Mouse (Mus musculus): ENCODE data around the gene Atg7. TPM values are rescaled to one million over a fixed set of nuclear protein-coding genes. Genes with fewer than 3 reads are reported as not detected.

Gene Atg7
- polyA plus RNA-seq, 1 experiment from 2014 or later, result 76.8 TPM

- Histone ChIP-seq H3K4me3 (ENCODE audit: inconsistent target) (no peak overlapping the region), H3K79me2 (ENCODE audit: inconsistent target) (no peaks in the 10 kb centered on the region), H3K27ac (no peak overlapping the region), H3K36me3 (ENCODE audit: inconsistent target) (no peaks in the 10 kb centered on the region)
- 94% methylated on average over 3 of the region's 4 CpGs for WGBS (ENCODE audit: missing documents)
These were observed 203.4 kb downstream of the Atg7 start for GRCm38 (mm10) chr6:114846153-114846772.

- H3K36me3 ChIP-seq (ENCODE audit: inconsistent target), result no peaks in the 10 kb centered on the region
- no peaks in the 10 kb centered on the region for H3K79me2 ChIP-seq (ENCODE audit: inconsistent target)
- no peak overlapping the region for H3K4me3 ChIP-seq (ENCODE audit: inconsistent target)
- no peak overlapping the region for H3K27ac ChIP-seq
- WGBS (ENCODE audit: missing documents), result 90% methylated on average over 12 of the region's 12 CpGs
These were observed 204.8 kb downstream of the Atg7 start for GRCm38 (mm10) chr6:114847582-114848174.

- Histone ChIP-seq H3K4me3 (ENCODE audit: inconsistent target) (no peak overlapping the region), H3K27ac (no peak overlapping the region), H3K36me3 (ENCODE audit: inconsistent target) (no peaks in the 10 kb centered on the region), H3K79me2 (ENCODE audit: inconsistent target) (no peaks in the 10 kb centered on the region)
- WGBS (ENCODE audit: missing documents), result 23% methylated on average over 7 of the region's 7 CpGs
These were observed 205.9 kb downstream of the Atg7 start for GRCm38 (mm10) chr6:114848761-114849160.

GRCm38 (mm10) chr6:114849787-114850186, 206.9 kb downstream of the Atg7 start:
- 26% methylated on average over 8 of the region's 8 CpGs for WGBS (ENCODE audit: missing documents)
- no peaks in the 10 kb centered on the region for H3K36me3 ChIP-seq (ENCODE audit: inconsistent target)

GRCm38 (mm10) chr6:114851688-114852087, 208.8 kb downstream of the Atg7 start:
- H3K36me3 ChIP-seq (ENCODE audit: inconsistent target), result no peaks in the 10 kb centered on the region
- no peak overlapping the region for H3K27ac ChIP-seq
- no peak overlapping the region for H3K4me3 ChIP-seq (ENCODE audit: inconsistent target)
- H3K79me2 ChIP-seq (ENCODE audit: inconsistent target), result no peaks in the 10 kb centered on the region
- WGBS (ENCODE audit: missing documents), result 99% methylated on average over 7 of the region's 7 CpGs

More at GRCm38 (mm10) chr6:114849787-114850186, 206.9 kb downstream of the Atg7 start:
- no peak overlapping the region for H3K4me3 ChIP-seq (ENCODE audit: inconsistent target)
- H3K27ac ChIP-seq, result no peak overlapping the region
- no peaks in the 10 kb centered on the region for H3K79me2 ChIP-seq (ENCODE audit: inconsistent target)

- WGBS (ENCODE audit: missing documents), result 89% methylated on average over 3 of the region's 3 CpGs
- Histone ChIP-seq H3K79me2 (ENCODE audit: inconsistent target) (no peaks in the 10 kb centered on the region), H3K27ac (no peak overlapping the region), H3K36me3 (ENCODE audit: inconsistent target) (no peaks in the 10 kb centered on the region), H3K4me3 (ENCODE audit: inconsistent target) (no peak overlapping the region)
These were observed 209.8 kb downstream of the Atg7 start for GRCm38 (mm10) chr6:114852739-114853138.

- WGBS (ENCODE audit: missing documents), result 100% methylated on average over 2 of the region's 2 CpGs
- Histone ChIP-seq H3K27ac (no peak overlapping the region), H3K4me3 (ENCODE audit: inconsistent target) (no peak overlapping the region), H3K79me2 (ENCODE audit: inconsistent target) (no peaks in the 10 kb centered on the region), H3K36me3 (ENCODE audit: inconsistent target) (peaks cover 7% of the 10 kb centered on the region; the same call in 1 of the 2 replicates)
These were observed 211.5 kb downstream of the Atg7 start for GRCm38 (mm10) chr6:114854368-114854767.

GRCm38 (mm10) chr6:114855644-114856043, 212.7 kb downstream of the Atg7 start:
- Histone ChIP-seq H3K79me2 (ENCODE audit: inconsistent target) (no peaks in the 10 kb centered on the region), H3K4me3 (ENCODE audit: inconsistent target) (no peak overlapping the region), H3K36me3 (ENCODE audit: inconsistent target) (peaks cover 15% of the 10 kb centered on the region), H3K27ac (no peak overlapping the region)
- 80% methylated on average over 3 of the region's 3 CpGs for WGBS (ENCODE audit: missing documents)

GRCm38 (mm10) chr6:114856501-114856900, 213.6 kb downstream of the Atg7 start:
- WGBS (ENCODE audit: missing documents), result 81% methylated on average over 4 of the region's 4 CpGs
- Histone ChIP-seq H3K79me2 (ENCODE audit: inconsistent target) (no peaks in the 10 kb centered on the region), H3K27ac (no peak overlapping the region), H3K36me3 (ENCODE audit: inconsistent target) (peaks cover 24% of the 10 kb centered on the region), H3K4me3 (ENCODE audit: inconsistent target) (no peak overlapping the region)

GRCm38 (mm10) chr6:114857996-114858721, 215.3 kb downstream of the Atg7 start:
- no peak overlapping the region for H3K4me3 ChIP-seq (ENCODE audit: inconsistent target)
- WGBS (ENCODE audit: missing documents), result 94% methylated on average over 3 of the region's 3 CpGs
- H3K79me2 ChIP-seq (ENCODE audit: inconsistent target), result no peaks in the 10 kb centered on the region
- H3K27ac ChIP-seq, result no peak overlapping the region
- H3K36me3 ChIP-seq (ENCODE audit: inconsistent target), result peaks cover 38% of the 10 kb centered on the region

GRCm38 (mm10) chr6:114858722-114859053, 215.8 kb downstream of the Atg7 start:
- no peak overlapping the region for H3K27ac ChIP-seq
- no peak overlapping the region for H3K4me3 ChIP-seq (ENCODE audit: inconsistent target)
- WGBS (ENCODE audit: missing documents), result 89% methylated on average over 4 of the region's 4 CpGs
- H3K79me2 ChIP-seq (ENCODE audit: inconsistent target), result peaks cover under 1% of the 10 kb centered on the region; the same call in 1 of the 2 replicates
- peaks cover 43% of the 10 kb centered on the region for H3K36me3 ChIP-seq (ENCODE audit: inconsistent target)

- H3K36me3 ChIP-seq (ENCODE audit: inconsistent target), result peaks cover 51% of the 10 kb centered on the region
- WGBS (ENCODE audit: missing documents), result 92% methylated on average over 14 of the region's 14 CpGs
These were observed 218.0 kb downstream of the Atg7 start for GRCm38 (mm10) chr6:114860677-114861568.

GRCm38 (mm10) chr6:114861591-114861990, 218.7 kb downstream of the Atg7 start:
- 95% methylated on average over 9 of the region's 9 CpGs for WGBS (ENCODE audit: missing documents)
- no peak overlapping the region for H3K27ac ChIP-seq
- H3K36me3 ChIP-seq (ENCODE audit: inconsistent target), result peaks cover 51% of the 10 kb centered on the region

More at GRCm38 (mm10) chr6:114860677-114861568, 218.0 kb downstream of the Atg7 start:
- Histone ChIP-seq H3K79me2 (ENCODE audit: inconsistent target) (peaks cover 21% of the 10 kb centered on the region; the same call in 1 of the 2 replicates), H3K4me3 (ENCODE audit: inconsistent target) (no peak overlapping the region), H3K27ac (no peak overlapping the region)

GRCm38 (mm10) chr6:114862046-114862445, 219.1 kb downstream of the Atg7 start:
- Histone ChIP-seq H3K27ac (no peak overlapping the region), H3K36me3 (ENCODE audit: inconsistent target) (peaks cover 51% of the 10 kb centered on the region), H3K79me2 (ENCODE audit: inconsistent target) (peaks cover 32% of the 10 kb centered on the region; the same call in 1 of the 2 replicates), H3K4me3 (ENCODE audit: inconsistent target) (no peak overlapping the region)
- 71% methylated on average over 9 of the region's 9 CpGs for WGBS (ENCODE audit: missing documents)

More at GRCm38 (mm10) chr6:114861591-114861990, 218.7 kb downstream of the Atg7 start:
- Histone ChIP-seq H3K4me3 (ENCODE audit: inconsistent target) (no peak overlapping the region), H3K79me2 (ENCODE audit: inconsistent target) (peaks cover 28% of the 10 kb centered on the region; the same call in 1 of the 2 replicates)

Measured in macrophage (primary cell).